ENCODE assay signal across 9 mouse cellular contexts in the genomic region with DNA sequence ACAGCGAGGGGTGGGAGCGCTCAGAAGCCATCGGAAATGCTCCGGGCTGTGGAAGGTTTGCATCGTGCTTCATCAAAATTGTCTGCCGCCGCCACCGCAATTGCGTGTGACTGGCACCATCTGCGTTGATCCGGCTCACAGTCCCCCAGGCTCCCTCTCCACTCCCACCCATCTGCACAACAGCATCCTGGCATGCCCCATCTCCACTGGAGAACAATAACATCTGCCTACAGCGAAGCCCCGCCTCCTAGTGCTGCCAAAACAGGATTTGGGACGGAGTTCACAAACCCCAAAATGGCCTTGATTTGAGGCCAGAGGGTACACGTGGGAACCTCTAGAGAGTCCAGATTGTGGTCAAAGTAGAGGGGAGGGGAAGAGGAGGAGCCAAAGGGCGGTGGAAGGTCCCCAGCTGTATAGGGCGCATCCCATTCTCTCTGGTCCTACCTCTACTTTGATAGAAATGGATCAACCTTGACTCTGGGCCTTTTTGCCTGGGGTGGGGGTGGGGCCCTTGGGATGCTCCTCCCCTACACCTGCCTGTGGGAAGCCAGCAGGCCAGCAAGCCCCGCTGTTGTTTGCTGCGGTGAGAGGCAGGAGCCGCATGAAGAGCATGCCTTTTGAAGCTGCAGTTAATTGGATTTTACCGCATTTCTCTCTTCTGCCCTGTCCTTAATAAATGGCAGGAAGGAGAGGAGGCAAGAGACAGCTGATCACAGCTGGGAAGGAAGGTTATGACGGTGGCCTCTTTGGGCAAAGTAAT.
DNase-seq lines count a peak whose midpoint lies in the region; ATAC-seq lines count a peak whose summit lies in the region.
"Had no signal": no experiment of that assay in that cellular context is flagged by ENCODE, and none has a peak within 500 bp of the region (broad histone marks: within the 10 kb centered on the region; RNA-seq: fewer than 3 reads in every experiment).

No protein-coding gene starts in this region.

- no peaks in the 10 kb centered on the region for H3K36me3 ChIP-seq in embryonic facial prominence, embryonic 11.5 days (replicated peaks; ENCODE audit: control insufficient read depth, insufficient read depth, low read depth, low read length)
- no peaks in the 10 kb centered on the region for H3K36me3 ChIP-seq in neural tube, embryonic 14.5 days (ENCODE audit: control insufficient read depth, insufficient read depth, low read length)
- H3K36me3 ChIP-seq: heart, embryonic 15.5 days had no signal

- no peak overlapping the region for H3K9ac ChIP-seq in embryonic facial prominence, embryonic 11.5 days (replicated peaks; ENCODE audit: low read length)
- H3K9ac ChIP-seq in neural tube, embryonic 14.5 days (replicated peaks; ENCODE audit: low read depth, low read length), result no peak overlapping the region
- H3K9ac ChIP-seq: heart, embryonic 15.5 days had no signal

- H3K4me3 ChIP-seq in embryonic facial prominence, embryonic 11.5 days (ENCODE audit: low read depth, low read length), result no peak overlapping the region
- H3K4me3 ChIP-seq in neural tube, embryonic 14.5 days (ENCODE audit: low read depth, low read length), result no peak overlapping the region
- H3K4me3 ChIP-seq: heart, embryonic 15.5 days had no signal

- intact Hi-C loops in left cerebral cortex, postnatal 14 days (cut with DNase I), result no loop called here
- intact Hi-C loops in left cerebral cortex, postnatal 36 days (cut with DNase I), result no loop called here

- H3K27ac ChIP-seq in embryonic facial prominence, embryonic 11.5 days (replicated peaks; ENCODE audit: low read depth, low read length), result no peak overlapping the region
- peak overlapping the region; percentile 72 for H3K27ac ChIP-seq in neural tube, embryonic 14.5 days (ENCODE audit: low read depth, low read length)
- H3K27ac ChIP-seq: heart, embryonic 15.5 days had no signal

- DNase-seq in left cerebral cortex, postnatal 14 days (ENCODE audit: low spot score in 2 of 2), result peak; percentile 38 to 48
- DNase-seq in left cerebral cortex, postnatal 36 days (ENCODE audit: low spot score in 2 of 2), result no peak
- no peak for DNase-seq in embryonic facial prominence, embryonic 11.5 days (ENCODE audit: low spot score)
- peak; percentile 59 to 69 for DNase-seq in layer of hippocampus, adult 18-20 months (ENCODE audit: low spot score in 2 of 2)
- no peak for DNase-seq in adrenal gland, adult 8-10 months
- DNase-seq in spleen, postnatal 36 days (ENCODE audit: low spot score in 2 of 2), result no peak

- peaks cover 4% of the 10 kb centered on the region for H3K4me1 ChIP-seq in embryonic facial prominence, embryonic 11.5 days (ENCODE audit: control insufficient read depth, insufficient read depth, low read length)
- peaks cover 19% of the 10 kb centered on the region for H3K4me1 ChIP-seq in neural tube, embryonic 14.5 days (ENCODE audit: control insufficient read depth, insufficient read depth, low read length)

- H3K9me3 ChIP-seq in embryonic facial prominence, embryonic 11.5 days (replicated peaks; ENCODE audit: control insufficient read depth, low read length), result no peaks in the 10 kb centered on the region
- H3K9me3 ChIP-seq in neural tube, embryonic 14.5 days (ENCODE audit: control insufficient read depth, low read length), result no peaks in the 10 kb centered on the region
- H3K9me3 ChIP-seq: heart, embryonic 15.5 days had no signal

- no peak; the same call in 1 of the 2 replicates for ATAC-seq in embryonic facial prominence, embryonic 11.5 days (replicated peaks; ENCODE audit: insufficient number of reproducible peaks, low FRiP score, low TSS enrichment, low read depth)
- peak; percentile 57; the same call in 1 of the 2 replicates for ATAC-seq in neural tube, embryonic 14.5 days (ENCODE audit: low read depth)
- no peak for ATAC-seq in megakaryocyte progenitor cell, adult 5-6 weeks (replicated peaks; ENCODE audit: poor library complexity)

- H3K27me3 ChIP-seq in embryonic facial prominence, embryonic 11.5 days (ENCODE audit: control insufficient read depth, insufficient read depth, low read length), result no peaks in the 10 kb centered on the region
- no peaks in the 10 kb centered on the region for H3K27me3 ChIP-seq in neural tube, embryonic 14.5 days (ENCODE audit: control insufficient read depth, insufficient read depth, low read length)

- 5% methylated on average over 22 of the region's 22 CpGs for WGBS in embryonic facial prominence, embryonic 11.5 days
- WGBS in neural tube, embryonic 14.5 days, result 6% methylated on average over 22 of the region's 22 CpGs

- peak overlapping the region; percentile 7; the same call in 1 of the 2 replicates for H3K4me2 ChIP-seq in embryonic facial prominence, embryonic 11.5 days (ENCODE audit: low read depth, low read length)
- peak overlapping the region; percentile 17 for H3K4me2 ChIP-seq in neural tube, embryonic 14.5 days (ENCODE audit: low read depth, low read length)
- H3K4me2 ChIP-seq: heart, embryonic 15.5 days had no signal

Comparison
In these comparisons a context has a peak if more than half of its experiments do, and no peak if none do; other contexts are left out.
1. DNase-seq: peak in left cerebral cortex, postnatal 14 days (2 of 2) and layer of hippocampus, adult 18-20 months (2 of 2); none in left cerebral cortex, postnatal 36 days (0 of 2), embryonic facial prominence, embryonic 11.5 days (single experiment), adrenal gland, adult 8-10 months (single experiment) and spleen, postnatal 36 days (0 of 2).